In the genomic region with DNA sequence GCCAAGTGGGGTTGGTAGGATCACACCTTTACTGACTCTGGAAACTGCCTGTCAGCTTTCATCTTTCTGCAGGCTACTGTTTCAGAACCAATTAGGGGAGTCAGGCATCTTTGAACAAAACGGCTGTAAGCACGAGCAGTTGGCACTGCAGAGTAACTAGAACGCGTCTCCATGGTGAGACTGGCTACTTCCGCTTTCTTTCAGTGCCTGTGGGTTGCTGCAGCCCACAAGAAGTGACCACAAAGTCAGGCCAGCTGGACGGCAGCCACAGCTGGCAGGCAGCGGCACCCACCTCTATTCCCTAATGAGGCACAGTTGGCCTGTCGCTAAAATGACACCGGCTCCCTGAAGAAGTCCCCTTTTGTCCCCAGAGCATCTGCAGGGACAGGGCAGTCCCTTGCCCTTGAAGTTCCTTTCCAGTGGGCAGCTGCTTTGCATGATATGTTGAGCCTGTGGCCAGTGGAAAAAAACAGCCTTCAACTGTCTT, we compare ENCODE assay signal across 8 mouse cellular contexts.
DNase-seq lines count a peak whose midpoint lies in the region; ATAC-seq and TF ChIP-seq lines count a peak whose summit lies in the region.

No protein-coding gene starts in this region.

- peak; percentile 93 to 96 for ATAC-seq in hematopoietic stem cell, adult 5-6 weeks (replicated peaks in 1 of 2; ENCODE audit: insufficient read depth in 1 of 2, low FRiP score in 2 of 2, low TSS enrichment in 1 of 2, low read depth in 1 of 2, poor library complexity in 2 of 2, severe bottlenecking in 2 of 2)
- ATAC-seq in neural tube, embryonic 14.5 days (ENCODE audit: low read depth), result peak; percentile 46; the same call in 1 of the 2 replicates

- no peak for TF ChIP-seq CTCF in cerebellum, adult 2 months (IDR thresholded peaks at IDR 0.05; ENCODE audit: borderline replicate concordance, insufficient read depth, low read depth, low read length)
- no peak for TF ChIP-seq CTCF in cortical plate, adult 2 months (IDR thresholded peaks at IDR 0.05; ENCODE audit: extremely low read depth, insufficient read depth, low read length)

- no peak overlapping the region for H3K9ac ChIP-seq in neural tube, embryonic 14.5 days (replicated peaks; ENCODE audit: low read depth, low read length)

- WGBS in cerebellum, adult 2 months, result 34% methylated on average over 9 of the region's 9 CpGs
- WGBS in limb, embryonic 10.5 days, result 39% methylated on average over 9 of the region's 9 CpGs
- 38% methylated on average over 9 of the region's 9 CpGs for WGBS in neural tube, embryonic 14.5 days

- no peaks in the 10 kb centered on the region for H3K36me3 ChIP-seq in limb, embryonic 10.5 days
- no peaks in the 10 kb centered on the region for H3K36me3 ChIP-seq in neural tube, embryonic 14.5 days (ENCODE audit: control insufficient read depth, insufficient read depth, low read length)

- no peak overlapping the region for H3K27ac ChIP-seq in cerebellum, adult 2 months (ENCODE audit: insufficient read depth, low read length)
- H3K27ac ChIP-seq in cortical plate, adult 2 months (ENCODE audit: insufficient read depth, low read length), result peak overlapping the region; percentile 38
- H3K27ac ChIP-seq in limb, embryonic 10.5 days, result peak overlapping the region; percentile 36; the same call in 1 of the 2 replicates
- H3K27ac ChIP-seq in neural tube, embryonic 14.5 days (ENCODE audit: low read depth, low read length), result peak overlapping the region; percentile 12; the same call in 1 of the 2 replicates

- no peaks in the 10 kb centered on the region for H3K9me3 ChIP-seq in limb, embryonic 10.5 days (replicated peaks)
- H3K9me3 ChIP-seq in neural tube, embryonic 14.5 days (ENCODE audit: control insufficient read depth, low read length), result no peaks in the 10 kb centered on the region

- H3K4me1 ChIP-seq in cerebellum, adult 2 months (ENCODE audit: control insufficient read depth, insufficient read depth, low read length), result 0 out of 2 replicates have a peak, but pooled peaks cover 3% of the 10 kb centered on the region
- peaks cover 18% of the 10 kb centered on the region for H3K4me1 ChIP-seq in cortical plate, adult 2 months (ENCODE audit: control insufficient read depth, insufficient read depth, low read length)
- peaks cover 13% of the 10 kb centered on the region for H3K4me1 ChIP-seq in limb, embryonic 10.5 days
- no peaks in the 10 kb centered on the region for H3K4me1 ChIP-seq in neural tube, embryonic 14.5 days (ENCODE audit: control insufficient read depth, insufficient read depth, low read length)

- DNase-seq in cerebellum, adult 2 months, result peak; percentile 26 to 47
- no peak for DNase-seq in cerebellum, adult 11 months
- DNase-seq in 416B (ENCODE audit: low read depth), result peak; percentile 94
- DNase-seq in limb, embryonic 10.5 days (ENCODE audit: low spot score), result no peak
- peak; percentile 43 for DNase-seq in thymus, postnatal 0 days (ENCODE audit: low spot score)

- H3K4me3 ChIP-seq in cerebellum, adult 2 months (replicated peaks; ENCODE audit: insufficient read depth, low read depth, low read length), result no peak overlapping the region
- H3K4me3 ChIP-seq in cortical plate, adult 2 months (ENCODE audit: insufficient read depth, low read length), result no peak overlapping the region
- no peak overlapping the region for H3K4me3 ChIP-seq in limb, embryonic 10.5 days
- no peak overlapping the region for H3K4me3 ChIP-seq in neural tube, embryonic 14.5 days (ENCODE audit: low read depth, low read length)

- no peaks in the 10 kb centered on the region for H3K27me3 ChIP-seq in cerebellum, adult 2 months (ENCODE audit: control insufficient read depth, insufficient read depth, low read length)
- H3K27me3 ChIP-seq in limb, embryonic 10.5 days (ENCODE audit: low read depth, poor library complexity, severe bottlenecking), result no peaks in the 10 kb centered on the region
- H3K27me3 ChIP-seq in neural tube, embryonic 14.5 days (ENCODE audit: control insufficient read depth, insufficient read depth, low read length), result no peaks in the 10 kb centered on the region

- H3K4me2 ChIP-seq in neural tube, embryonic 14.5 days (ENCODE audit: low read depth, low read length), result no peak overlapping the region

- TF ChIP-seq POLR2A in cerebellum, adult 2 months (IDR thresholded peaks at IDR 0.05; ENCODE audit: borderline replicate concordance, insufficient read depth, low read length), result no peak
- no peak for TF ChIP-seq POLR2A in cortical plate, adult 2 months (IDR thresholded peaks at IDR 0.05; ENCODE audit: extremely low read depth, insufficient read depth, low read length)

Comparison
In these comparisons a context has a peak if more than half of its experiments do, and no peak if none do; other contexts are left out.
1. DNase-seq: peak in cerebellum, adult 2 months (2 of 2), 416B (single experiment) and thymus, postnatal 0 days (single experiment); none in cerebellum, adult 11 months (single experiment) and limb, embryonic 10.5 days (single experiment).